Mouse (Mus musculus) C3H10T1/2 (cell line): ENCODE data around the gene Vwc2l. TPM values are rescaled to one million over a fixed set of nuclear protein-coding genes. Genes with fewer than 3 reads are reported as not detected.

ENCODE experiments used
- polyA plus RNA-seq, 2 experiments: library from polyadenylated mRNA; unstranded; fragments of >200 nt; fragmentation: generic; extraction: Trizol; gene quantifications; one replicate each; pipeline ENCODE4 v1.2.1; 2012; ENCODE audit warnings: missing spikeins in 2 of 2

The Vwc2l gene
- polyA plus RNA-seq, result not detected

GRCm38 (mm10) chr1:70725655-70726066 lies at the start of gene Vwc2l:
Gene Vwc2l, plus strand, starts transcription at chr1:70725715.

